Mouse (Mus musculus) E14TG2a.4 (cell line): ENCODE data around the gene Gmfg.

ENCODE experiments used
- CTCF ChIP-seq: conservative IDR thresholded peaks from 2 replicates; pipeline ENCODE4 v1.5.1; 2014; ENCODE audit warnings: low read length
- POU5F1 ChIP-seq: IDR thresholded peaks from 2 replicates; pipeline ENCODE4 v1.6.1; 2014; ENCODE audit warnings: low read length, borderline replicate concordance

DNA sequence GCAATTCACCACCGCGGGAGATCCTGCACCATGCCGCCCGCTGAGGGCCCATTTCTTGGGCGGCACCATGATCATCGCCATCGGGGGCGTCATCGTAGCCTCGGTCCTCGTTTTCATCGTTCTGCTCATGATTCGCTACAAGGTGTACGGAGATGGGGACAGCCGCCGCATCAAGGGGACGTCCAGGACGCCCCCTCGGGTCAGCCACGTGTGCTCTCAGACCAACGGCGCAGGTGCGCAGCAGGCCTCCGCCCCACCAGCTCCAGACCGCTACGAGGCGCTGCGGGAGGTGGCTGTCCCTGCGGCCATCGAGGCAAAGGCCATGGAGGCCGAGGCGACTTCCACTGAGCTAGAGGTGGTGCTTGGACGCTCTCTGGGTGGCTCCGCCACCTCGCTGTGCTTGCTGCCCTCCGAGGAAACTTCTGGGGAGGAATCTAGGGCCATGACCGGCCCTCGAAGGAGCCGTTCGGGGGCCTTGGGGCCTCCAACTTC lies 29.5 kb downstream of the Gmfg start:
- TF ChIP-seq CTCF: no peak
- no peak for TF ChIP-seq POU5F1
